Mouse (Mus musculus) spleen, adult 18-20 months (tissue): Measurements from ENCODE around the gene Tmem106a.
"Not testable (repeated sequence)": the region's sequence is repeated elsewhere in the genome, so short reads cannot be mapped to it uniquely, and the experiment has no call there.

Source experiments
- DNase-seq, 2 experiments: peaks; one replicate each; pipeline ENCODE4 v3.0.0; 2022; ENCODE audit warnings: mixed read lengths in 2 of 2

Tmem106a gene

DNA sequence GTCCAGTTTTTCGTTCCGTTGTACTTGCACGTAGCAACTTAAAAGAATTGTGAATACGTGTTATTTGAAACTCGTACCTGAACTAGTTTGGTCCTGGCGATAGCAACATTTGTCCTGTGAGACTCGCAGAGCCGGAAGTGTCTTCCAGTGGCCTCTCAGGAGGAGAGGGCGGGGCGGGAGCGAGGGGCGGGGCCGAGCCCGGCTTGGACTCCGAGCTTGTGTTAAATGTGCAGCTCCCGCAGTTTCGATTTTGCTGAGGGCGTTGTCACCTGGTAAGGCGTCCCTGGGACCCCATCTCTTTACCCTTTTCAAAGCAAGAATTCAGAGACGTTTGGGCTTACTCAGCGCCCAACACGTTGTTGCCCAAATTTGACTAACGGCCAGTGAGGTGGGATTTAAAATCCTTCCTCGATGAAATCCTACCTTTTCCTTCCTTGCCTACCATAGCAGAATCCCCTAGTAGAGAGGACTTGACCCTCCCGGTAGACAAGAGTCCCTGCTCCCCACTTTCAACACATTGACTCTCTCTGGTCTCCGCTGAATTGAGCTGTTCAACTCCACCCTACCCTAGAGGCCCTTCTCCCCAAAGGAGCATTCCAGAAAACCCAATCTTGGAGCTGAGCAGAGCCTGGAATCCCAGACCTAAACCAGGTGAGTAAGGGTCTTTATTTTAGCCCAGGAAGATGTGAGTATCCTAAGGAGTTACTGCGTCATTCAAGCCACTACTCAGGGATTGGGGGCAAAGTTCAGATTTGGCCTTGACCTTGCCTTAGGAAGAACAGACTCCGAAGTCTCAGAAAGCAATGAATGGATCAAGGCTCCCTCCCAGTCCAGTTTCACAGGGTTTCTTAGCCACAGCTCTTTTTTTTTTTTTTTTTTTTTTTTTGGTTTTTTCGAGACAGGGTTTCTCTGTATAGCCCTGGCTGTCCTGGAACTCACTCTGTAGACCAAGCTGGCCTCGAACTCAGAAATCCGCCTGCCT, at the start of gene Tmem106a:
Gene Tmem106a (plus strand): TSS at position 189 of the 982 bp plus-strand sequence.
- peak; percentile 42 to 55 for DNase-seq

DNA sequence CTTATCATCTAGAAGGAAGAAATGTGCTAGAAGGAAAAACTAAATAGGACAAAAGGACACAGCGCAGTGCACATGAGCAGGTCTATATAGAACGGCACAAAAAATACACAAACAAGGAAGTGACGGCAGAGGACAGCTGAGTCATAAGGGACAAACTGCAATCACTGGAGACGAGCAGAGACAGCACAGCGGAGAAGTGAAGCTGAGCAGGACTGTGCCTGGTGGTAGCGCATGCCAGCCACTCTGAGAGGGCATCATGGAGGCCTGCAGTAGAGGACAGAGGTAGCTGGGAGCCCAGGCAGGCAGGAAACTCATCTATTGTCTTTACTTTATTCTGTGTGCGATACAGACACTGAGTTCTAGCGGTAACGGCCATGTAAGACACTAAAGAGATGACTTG, 38.5 kb upstream of the Tmem106a start:
- no peak for DNase-seq

DNA sequence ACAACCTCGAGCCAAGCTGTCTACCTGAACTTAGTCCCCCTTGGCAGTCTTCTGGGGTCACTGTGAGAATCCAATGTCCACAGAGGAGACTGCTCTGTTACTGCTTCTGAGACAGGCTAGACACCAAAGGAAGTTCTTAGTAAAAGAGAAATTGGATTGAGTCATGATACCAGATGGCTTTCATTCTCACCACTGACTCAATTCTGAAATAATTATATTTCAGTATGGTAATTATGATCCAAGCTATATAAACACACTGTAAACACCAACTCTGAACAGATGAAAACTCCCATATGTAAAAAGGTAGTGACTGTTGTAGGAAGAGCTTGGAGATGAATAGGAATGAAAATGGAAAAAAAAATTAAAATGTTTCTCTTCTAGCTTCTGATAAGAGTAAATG, 37.9 kb upstream of the Tmem106a start:
- DNase-seq: no peak

DNA sequence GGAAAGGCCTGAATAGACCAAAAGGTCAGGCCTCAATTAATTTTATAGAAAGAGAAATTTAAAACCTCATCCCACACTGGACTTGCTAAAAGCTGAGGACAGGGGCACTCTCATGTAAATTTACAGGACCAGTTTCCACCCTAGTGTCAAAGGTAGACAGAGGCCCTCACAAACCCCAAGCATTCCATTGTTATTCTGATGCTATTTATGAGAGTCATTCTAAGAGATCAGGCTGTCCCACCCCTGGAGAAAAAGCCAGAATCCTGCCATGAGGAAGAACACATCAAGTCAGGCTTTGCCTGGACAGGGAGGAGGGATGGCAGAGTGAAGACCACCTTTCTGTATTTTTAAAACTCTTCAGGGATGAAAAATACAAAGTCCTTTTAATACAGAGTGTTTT, 33.5 kb upstream of the Tmem106a start:
- DNase-seq: no peak

DNA sequence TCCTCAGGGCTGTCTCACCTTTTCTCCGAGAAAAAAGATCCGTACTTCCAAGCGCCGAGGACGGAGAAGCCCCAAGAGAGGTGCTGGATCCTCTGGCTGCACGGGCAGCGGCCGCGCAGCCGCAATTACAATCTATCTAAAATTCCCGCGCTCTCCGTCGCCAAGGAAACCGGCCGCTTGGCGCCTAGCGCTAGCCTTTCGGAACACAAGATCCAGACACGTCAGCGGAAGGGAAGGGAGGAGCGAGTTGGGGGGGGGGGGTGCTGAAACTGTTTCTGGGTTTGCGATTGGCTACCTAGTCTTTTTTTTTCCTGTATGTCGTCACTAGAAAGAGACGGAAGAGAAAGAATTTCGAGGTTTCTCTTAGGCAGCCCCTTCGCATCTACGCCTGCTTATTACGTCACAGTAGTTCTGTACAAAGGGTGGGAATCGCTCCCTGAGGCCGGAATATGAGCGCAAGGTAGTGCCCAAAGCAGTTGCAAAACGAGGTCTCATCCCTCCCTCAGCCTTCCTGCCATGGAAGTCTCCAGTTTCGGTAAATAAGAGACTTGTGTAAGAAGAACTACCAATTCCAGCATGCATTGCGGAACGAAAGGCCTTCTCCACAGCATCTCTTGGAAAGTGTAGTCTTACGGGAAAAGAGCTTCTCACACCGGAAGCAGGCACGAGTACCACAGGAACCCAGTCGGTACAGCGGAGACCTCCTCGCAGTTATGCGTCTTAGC, 30.1 kb upstream of the Tmem106a start, which contains the start of the genes Brca1 and Nbr1:
Gene Brca1 (minus strand): TSS at position 205 of the 725 bp plus-strand sequence.
Gene Nbr1 (plus strand): TSS at position 399 of the 725 bp plus-strand sequence.
- DNase-seq: peak; percentile 78 to 83

DNA sequence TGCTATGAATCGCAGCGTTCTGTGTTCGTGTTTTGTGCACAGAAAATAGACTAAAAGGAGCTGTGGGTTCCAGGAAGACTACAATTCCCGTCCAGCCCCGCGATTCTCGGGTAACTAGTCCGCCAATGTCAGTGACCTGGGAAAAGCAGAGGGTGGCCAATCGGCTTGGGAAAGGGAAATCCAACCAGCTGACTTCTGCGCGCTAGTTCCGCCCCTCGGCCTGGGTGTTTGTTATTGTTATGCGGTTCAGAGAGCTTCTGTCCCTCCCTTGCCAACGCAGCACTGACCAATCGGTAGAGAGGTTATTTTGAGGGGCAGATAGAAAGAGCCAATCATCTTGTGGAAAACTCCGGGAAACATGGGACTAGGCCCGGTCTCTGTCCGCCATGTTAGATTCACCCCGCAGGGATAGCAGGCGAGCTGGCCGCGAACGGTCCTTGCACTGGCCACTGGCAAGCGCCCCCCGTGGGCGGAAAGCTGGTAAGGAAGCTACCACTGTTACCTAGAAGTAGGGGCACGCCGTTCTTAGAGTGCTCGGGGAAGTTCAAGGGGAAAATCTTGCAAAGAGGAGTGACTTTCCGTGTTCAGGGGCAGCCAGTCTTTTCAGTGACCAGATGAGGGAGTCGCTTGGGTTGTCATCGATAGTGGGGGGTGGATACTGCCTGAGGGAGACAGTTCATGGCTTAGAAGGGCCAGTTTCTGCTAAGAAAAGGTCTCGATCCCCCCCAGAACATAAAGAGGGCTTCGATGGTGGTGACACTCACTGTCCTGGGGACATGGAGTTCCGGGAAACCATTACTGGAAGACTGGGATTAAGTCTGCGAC, 29.4 kb upstream of the Tmem106a start:
- peak in 1 of 2 experiments; percentile 94 for DNase-seq

DNA sequence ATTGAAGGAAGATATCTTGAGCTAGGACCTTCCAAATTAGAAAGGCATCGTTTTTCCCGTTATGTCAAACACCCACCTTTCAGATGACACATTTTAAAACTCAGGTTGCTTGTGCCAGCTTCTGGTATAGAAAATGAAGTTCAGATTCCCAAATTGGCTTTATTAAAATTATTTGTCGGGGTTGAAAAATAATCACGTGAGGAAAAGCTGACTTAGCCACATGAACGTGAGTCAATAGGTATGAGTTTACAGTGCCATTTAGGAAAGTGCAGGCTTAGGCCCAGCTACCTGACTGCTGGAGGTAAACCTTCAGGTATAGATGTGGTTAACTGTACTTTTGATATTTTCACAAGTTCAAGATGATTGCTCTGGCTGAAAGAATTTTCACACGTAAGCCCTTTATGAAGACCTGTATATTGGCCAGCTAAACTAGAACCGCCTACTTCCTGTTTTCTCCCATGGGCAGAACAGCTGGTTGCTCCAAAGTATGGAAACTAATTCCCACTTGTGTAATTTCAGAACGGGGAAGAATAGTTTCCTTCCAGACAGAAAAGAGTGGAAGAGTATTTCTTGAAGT, 28.6 kb upstream of the Tmem106a start:
- DNase-seq: no peak

DNA sequence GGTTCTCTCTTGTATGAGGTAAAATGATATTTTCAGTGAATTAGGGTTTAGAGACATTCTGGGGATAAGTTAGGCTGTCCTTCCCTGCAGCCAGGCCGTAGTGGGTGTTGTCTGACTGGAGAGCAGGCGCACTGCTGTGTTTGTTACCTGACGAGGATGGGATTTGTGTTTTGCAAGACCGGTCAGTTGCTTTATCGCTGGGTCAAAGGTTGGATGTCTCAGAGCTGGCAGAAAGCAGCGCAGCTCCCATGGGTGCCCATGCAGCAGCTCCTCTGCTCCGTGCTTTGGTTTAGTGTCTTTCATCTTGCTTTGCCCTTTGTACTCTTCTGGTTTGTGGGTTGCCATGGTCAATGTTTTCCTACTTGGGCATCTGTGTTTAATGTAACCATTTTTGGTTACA, 25.5 kb upstream of the Tmem106a start:
- no peak for DNase-seq

DNA sequence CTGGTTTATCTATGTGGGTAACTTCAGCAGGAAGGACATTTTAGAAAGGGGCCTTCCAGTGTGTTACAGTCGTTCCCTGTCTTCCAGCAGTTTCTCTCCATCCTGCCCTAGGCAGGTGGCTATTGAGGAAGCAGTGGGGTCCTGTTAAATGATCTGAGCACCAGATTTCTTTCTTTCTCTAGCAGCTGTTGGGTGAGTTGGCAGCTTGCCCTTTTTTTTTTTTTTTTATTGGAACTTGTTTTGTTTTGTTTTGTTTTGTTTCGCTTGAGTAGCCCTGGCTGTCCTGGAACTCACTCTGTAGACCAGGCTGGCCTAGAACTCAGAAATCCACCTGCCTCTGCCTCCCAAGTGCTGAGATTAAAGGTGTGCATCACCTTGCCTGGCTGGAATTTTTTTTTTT, 25.1 kb upstream of the Tmem106a start:
- no peak for DNase-seq

DNA sequence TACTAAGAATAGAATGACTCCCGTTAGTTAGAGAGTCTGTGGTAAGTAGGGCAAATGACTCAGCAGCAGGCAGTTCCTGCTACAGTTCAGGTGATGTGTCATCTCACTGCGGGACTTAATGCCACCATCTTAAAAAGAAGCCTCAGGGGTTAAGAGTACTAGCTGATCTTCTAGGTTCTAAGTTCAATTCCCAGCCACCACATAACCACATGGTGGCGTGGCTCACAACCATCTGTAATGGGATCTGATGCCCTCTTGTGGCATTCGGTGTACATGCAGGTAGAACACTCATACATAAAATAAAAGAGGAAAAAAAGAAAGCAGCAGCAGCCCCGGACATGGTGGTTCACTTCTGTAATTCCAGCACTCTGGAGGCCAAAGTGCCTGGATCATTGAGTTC, 19.7 kb upstream of the Tmem106a start:
- peak in 1 of 2 experiments; percentile 43 for DNase-seq

DNA sequence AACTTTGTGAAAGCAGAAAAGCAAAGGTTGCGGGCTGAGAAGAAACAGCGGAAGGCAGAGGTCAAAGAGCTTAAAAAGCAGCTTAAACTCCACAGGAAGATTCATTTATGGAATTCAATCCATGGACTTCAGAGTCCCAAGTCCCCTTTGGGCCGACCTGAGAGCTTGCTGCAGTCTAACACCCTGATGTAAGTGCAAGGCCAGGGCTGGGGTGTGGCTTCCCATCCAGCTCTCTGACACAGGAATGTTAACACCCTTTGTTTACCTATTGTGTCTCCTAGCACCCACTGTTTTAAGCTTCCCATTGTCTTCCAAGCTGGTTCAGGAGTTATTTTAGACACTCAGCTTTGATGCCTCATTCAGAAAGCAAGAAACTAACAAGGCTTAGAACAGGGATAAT, 13.6 kb upstream of the Tmem106a start:
- no peak for DNase-seq

DNA sequence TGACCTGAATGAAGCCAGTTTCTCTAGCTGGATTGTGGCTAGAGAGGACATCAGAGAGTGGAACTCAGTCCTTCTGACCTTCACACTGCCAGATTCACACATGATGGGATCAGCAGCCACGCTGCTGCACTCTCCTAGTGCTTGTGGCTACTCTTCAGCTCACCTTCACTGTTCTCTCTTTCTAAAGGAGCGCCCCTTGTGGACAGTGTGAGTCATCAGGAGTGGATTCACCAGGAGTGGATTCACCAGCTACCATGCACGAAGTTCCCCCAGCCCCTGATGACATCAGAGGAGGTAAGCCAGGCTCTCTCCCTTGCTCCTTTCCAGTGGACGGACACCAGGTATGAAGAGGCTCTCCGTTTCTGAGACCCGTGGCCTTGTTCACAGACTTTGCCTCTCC, 5.9 kb upstream of the Tmem106a start:
- no peak for DNase-seq

DNA sequence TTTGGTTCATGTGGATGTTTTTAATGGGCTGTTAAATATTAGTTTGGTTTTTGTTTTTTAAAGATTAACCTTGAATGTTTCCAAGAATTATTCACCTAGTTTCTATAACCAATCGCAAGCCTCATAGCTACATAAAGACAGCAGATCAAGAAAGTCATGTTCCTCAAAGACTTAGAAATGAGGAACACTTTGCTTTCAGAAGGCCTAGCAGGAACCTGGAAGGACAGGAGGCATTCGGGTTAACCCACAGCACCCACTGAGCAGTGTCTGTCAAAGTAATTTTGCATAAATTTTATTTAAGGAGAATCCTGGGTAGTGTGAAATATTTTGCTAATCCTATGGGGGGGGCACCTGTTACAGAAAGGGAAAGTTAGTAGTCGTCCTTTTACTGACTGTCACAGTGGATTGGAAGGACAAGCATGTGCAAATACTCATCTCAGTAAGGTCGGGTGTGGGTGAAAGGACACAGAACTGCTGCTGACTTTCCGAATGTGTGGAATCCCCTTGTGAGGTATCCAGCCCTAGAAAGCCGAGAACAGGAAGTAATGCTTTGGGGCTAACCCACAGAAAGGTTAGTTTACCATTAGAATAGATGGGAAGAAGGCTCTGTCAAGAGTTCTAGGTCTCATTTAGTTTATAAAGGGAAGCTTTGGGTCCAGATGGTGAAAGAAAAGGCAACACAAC, 819 bp upstream of the Tmem106a start:
- DNase-seq: no peak

DNA sequence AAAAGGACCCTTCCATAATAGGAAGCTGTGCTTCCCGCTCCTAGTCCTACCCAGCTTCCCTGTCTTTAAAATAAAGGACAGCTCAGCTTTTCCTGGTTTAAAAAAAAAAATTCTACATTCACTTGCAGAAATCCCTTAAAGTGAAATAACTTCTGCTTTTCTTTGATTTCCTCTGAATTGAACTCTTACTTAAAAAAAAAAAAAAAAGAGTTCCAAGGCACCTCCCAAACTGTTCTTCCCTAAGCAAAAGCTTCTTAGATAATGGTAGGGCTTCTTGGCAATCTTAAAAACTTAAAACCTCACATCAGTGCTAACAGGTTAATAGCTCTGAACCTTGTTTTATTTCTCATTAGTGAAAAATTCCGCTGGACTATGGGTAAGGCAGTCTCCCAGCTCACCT, 1.2 kb downstream of the Tmem106a start:
- DNase-seq: no peak

DNA sequence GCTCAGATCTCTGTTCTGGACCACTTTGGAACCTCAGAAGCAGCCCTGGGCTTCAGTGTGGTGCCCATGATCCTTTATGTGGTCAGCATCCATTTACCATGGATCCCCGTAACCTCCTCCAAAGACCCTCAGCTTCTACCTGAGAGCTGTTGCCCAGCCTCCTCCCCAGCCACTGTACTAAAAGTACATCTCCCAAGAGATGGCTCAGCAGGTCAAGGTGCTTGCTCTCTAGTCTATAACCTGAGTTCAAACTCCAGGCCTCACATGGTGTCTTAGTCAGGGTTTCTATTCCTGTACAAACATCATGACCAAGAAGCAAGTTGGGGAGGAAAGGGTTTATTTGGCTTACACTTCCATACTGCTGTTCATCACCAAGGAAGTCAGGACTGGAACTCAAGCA, 3.0 kb downstream of the Tmem106a start:
- not testable (repeated sequence) for DNase-seq

DNA sequence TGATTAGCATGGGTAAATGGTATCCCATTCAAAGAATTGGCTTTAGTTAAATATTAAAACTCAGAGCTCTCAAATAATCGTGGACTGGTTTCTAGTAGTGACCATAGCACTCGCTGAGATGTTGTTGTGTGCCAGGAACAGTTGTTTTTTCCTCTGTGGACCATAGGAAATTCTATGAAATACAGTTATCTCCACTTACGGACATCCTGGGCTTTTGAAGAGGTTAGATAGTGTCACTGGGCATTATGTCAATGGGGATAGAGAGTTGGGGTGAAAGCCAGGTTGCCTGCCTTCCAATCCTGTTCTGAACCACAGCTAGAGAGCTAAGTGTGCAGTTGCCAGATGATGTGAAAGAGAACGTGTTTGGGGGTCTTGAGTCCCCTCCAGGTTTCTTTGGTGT, 3.8 kb downstream of the Tmem106a start:
- no peak for DNase-seq

DNA sequence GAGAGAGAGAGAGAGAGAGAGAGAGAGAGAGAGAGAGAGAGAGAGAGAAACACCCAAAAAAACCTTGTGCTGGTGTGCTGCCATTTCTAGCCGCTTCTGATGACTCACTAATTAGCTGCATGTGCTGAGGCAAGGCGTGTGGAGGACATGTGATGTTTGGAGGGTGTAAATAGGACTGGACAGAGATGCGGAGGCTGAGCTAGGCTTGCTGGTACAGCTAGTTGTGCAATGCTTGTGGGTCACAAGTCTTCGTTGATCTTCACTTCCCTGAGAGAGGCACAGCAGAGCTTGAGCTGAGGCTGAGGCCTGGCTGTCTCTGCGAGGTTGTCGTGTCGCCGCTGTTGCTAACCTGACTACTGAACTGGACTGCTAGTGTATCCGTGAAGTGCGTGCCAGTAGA, 5.6 kb downstream of the Tmem106a start:
- DNase-seq: no peak

DNA sequence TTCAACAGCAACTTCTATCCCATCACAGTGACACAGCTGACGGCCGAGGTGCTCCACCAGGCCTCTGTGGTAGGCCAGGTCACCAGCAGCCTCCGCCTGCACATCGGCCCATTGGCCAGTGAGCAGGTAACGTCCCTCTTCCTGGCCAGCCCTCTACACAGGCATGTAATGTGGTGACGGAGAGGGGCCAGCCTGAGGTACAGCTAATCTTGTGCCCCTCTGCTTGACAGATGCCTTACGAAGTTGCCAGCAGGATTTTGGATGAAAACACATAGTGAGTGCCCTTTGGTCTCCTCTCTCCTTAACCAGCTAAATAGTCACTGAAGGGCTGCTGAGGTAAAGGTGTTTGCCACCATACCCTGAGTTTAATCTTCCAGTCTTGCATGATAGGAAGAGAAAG, 6.8 kb downstream of the Tmem106a start:
- no peak for DNase-seq

DNA sequence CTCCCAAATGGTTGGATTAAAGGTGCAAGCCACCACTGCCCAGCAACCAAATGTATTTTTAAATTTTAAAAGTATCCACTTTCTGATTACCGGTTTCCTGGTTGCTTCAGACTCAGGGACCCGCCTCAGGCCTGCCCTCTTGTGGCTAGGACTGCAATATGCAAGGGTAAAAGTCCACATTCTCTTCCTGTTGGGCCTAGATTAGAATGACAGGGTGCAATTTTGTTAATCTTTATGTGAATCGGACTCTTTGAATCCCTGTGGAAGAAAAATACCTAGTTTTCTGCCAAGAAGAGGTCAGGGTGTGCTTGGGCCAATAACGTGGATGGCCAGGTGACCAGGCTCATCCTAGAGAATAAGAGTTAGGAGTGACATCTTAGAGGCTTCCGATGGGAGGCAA, 7.4 kb downstream of the Tmem106a start:
- DNase-seq: peak in 1 of 2 experiments; percentile 67

DNA sequence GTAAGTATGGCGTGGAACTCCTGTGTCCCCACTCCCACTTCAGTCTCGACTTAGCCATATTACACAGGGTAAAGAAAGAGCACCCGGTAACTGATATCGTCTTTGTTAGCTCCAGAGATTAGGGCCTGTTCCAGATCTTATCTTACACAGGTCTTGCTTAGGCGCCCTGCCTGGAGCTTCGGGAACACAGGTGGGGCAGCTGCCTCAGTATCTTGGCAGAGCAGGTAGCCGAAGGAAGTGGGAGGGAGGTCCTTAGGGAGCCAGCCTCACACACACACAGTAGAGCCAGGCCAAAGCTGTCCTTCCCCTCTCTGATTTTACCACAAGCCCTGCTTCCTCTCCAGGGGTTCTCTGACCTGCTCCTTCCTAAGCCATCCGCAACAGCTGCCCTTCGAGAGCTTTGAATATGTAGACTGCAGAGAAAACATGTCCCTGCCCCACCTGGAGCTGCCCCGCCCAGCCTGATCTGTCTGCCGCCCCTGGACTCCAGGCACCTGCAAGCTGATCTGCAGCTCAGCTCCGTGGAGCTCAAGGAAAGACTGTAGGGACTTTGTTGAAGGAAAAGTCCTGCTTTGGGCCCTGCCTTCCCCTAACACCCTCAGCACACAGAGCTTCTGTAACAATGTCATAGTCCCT, 8.1 kb downstream of the Tmem106a start:
- no peak for DNase-seq

DNA sequence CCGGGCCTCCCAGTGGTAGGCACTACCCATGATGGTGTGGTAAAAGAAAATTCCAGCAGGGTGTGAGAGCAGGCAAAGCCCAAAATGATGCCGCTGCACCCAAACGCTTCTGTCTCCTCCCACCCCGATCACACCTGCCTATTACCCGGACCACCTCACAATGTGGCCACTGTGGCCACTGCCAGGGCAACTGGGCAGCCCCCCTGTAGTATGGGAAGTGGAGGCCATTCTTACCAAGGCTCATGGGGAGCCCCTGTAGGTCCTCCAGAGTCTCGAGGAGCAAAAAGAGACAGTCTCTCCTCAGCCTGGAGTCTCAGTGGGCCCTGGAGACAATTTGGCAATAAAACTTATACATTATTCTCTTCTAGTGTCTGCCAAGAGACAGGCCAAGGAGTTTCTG, 17.1 kb downstream of the Tmem106a start, which contains the start of gene Gm11634:
Gene Gm11634 (minus strand): TSS at position 101 of the 400 bp plus-strand sequence.
- no peak for DNase-seq
